Mouse (Mus musculus): Measurements from ENCODE around the gene Galns. TPM values are rescaled to one million over a fixed set of nuclear protein-coding genes. Genes with fewer than 3 reads are reported as not detected.

The Galns gene
- total and polyA plus RNA-seq, 3 experiments = 16.4 to 25.6 (median 25.6) TPM

- no peaks in the 10 kb centered on the region for H3K9me3 ChIP-seq (replicated peaks; ENCODE audit: low read length)
- H3K27me3 ChIP-seq (replicated peaks) = no peaks in the 10 kb centered on the region
- H3K36me3 ChIP-seq (replicated peaks in 1 of 2; ENCODE audit: control insufficient read depth in 1 of 2, insufficient read depth in 1 of 2, low read length in 1 of 2) = peaks cover 42 to 62% of the 10 kb centered on the region in 2 experiments
- DNase-seq (ENCODE audit: extremely low read depth) = no peak
- peaks cover 16 to 48% of the 10 kb centered on the region in 2 experiments for H3K4me1 ChIP-seq (ENCODE audit: control insufficient read depth in 1 of 2, insufficient read depth in 2 of 2)
- in situ Hi-C loops (cut with MboI; ENCODE audit: low pct_ligation_motif_present, low pct_unique_long_range_greater_than_20kb, low sequenced_read_pairs) = no loop called here
- no peak overlapping the region for H3K27ac ChIP-seq (ENCODE audit: insufficient read depth, low read depth)
- dilution Hi-C loops (cut with MboI; ENCODE audit: extremely low pct_ligation_motif_present, extremely low pct_unique_long_range_greater_than_20kb, low sequenced_read_pairs) = no loop called here
- peaks cover 30% of the 10 kb centered on the region for H3K79me2 ChIP-seq (replicated peaks; ENCODE audit: control insufficient read depth, extremely low read depth, insufficient read depth, poor library complexity, severe bottlenecking)
- no peak overlapping the region for H3K4me2 ChIP-seq (ENCODE audit: insufficient read depth, low read depth, poor library complexity, severe bottlenecking)
- no peak overlapping the region for H3K9ac ChIP-seq (ENCODE audit: insufficient read depth, low read depth)
- TF ChIP-seq NRF1 (IDR thresholded peaks at IDR 0.05; ENCODE audit: low read depth, low read length) = no peak
- no peak for TF ChIP-seq MXI1 (IDR thresholded peaks at IDR 0.05; ENCODE audit: low read depth, low read length)
- TF ChIP-seq IRF4 (IDR thresholded peaks at IDR 0.05; ENCODE audit: low read depth, low read length) = no peak
- no peak for TF ChIP-seq ETS1 (conservative IDR thresholded peaks at IDR 0.05; ENCODE audit: low read depth, low read length)
- TF ChIP-seq KAT2A (IDR thresholded peaks at IDR 0.05; ENCODE audit: insufficient replicate concordance, low read length) = no peak
- no peak for TF ChIP-seq PAX5 (IDR thresholded peaks at IDR 0.05; ENCODE audit: low read length)
- TF ChIP-seq MAFK (IDR thresholded peaks at IDR 0.05; ENCODE audit: insufficient replicate concordance, low read length) = no peak
- no peak for TF ChIP-seq SIN3A (IDR thresholded peaks at IDR 0.05; ENCODE audit: low read length)
- TF ChIP-seq USF1 (IDR thresholded peaks at IDR 0.05; ENCODE audit: low read depth, low read length) = no peak
- TF ChIP-seq RCOR1 (conservative IDR thresholded peaks at IDR 0.05; ENCODE audit: low read depth, low read length) = no peak
- TF ChIP-seq POLR2AphosphoS2 (IDR thresholded peaks at IDR 0.05; ENCODE audit: low read depth, low read length) = no peak
- no peak for TF ChIP-seq BHLHE40 (IDR thresholded peaks at IDR 0.05; ENCODE audit: low read depth, low read length)
- no peak for TF ChIP-seq E2F4 (IDR thresholded peaks at IDR 0.05; ENCODE audit: insufficient replicate concordance, low read depth, low read length)
- no peak for TF ChIP-seq TCF12 (IDR thresholded peaks at IDR 0.05; ENCODE audit: low read depth, low read length)
- TF ChIP-seq MYC (IDR thresholded peaks at IDR 0.05; ENCODE audit: low read depth, low read length) = no peak
- no peak for TF ChIP-seq CHD1 (IDR thresholded peaks at IDR 0.05; ENCODE audit: low read depth, low read length)
- no peak overlapping the region for H3K4me3 ChIP-seq (replicated peaks in 1 of 3; ENCODE audit: low read depth in 2 of 3, low read length in 2 of 3, poor library complexity in 1 of 3)
These were observed 39.5 kb downstream of the Galns start for GRCm38 (mm10) chr8:122571750-122572267.

GRCm38 (mm10) chr8:122571153-122571552 lies 40.1 kb downstream of the Galns start:
- Histone ChIP-seq H3K9me3 (replicated peaks; ENCODE audit: low read length) (no peaks in the 10 kb centered on the region), H3K27me3 (replicated peaks) (no peaks in the 10 kb centered on the region), H3K4me2 (ENCODE audit: insufficient read depth, low read depth, poor library complexity, severe bottlenecking) (no peak overlapping the region), H3K27ac (ENCODE audit: insufficient read depth, low read depth) (no peak overlapping the region), H3K79me2 (replicated peaks; ENCODE audit: control insufficient read depth, extremely low read depth, insufficient read depth, poor library complexity, severe bottlenecking) (peaks cover 27% of the 10 kb centered on the region), H3K9ac (ENCODE audit: insufficient read depth, low read depth) (no peak overlapping the region), H3K4me1 (ENCODE audit: control insufficient read depth in 1 of 2, insufficient read depth in 2 of 2) (peaks cover 16 to 54% of the 10 kb centered on the region in 2 experiments), H3K36me3 (replicated peaks in 1 of 2; ENCODE audit: control insufficient read depth in 1 of 2, insufficient read depth in 1 of 2, low read length in 1 of 2) (peaks cover 42 to 62% of the 10 kb centered on the region in 2 experiments), H3K4me3 (replicated peaks in 1 of 3; ENCODE audit: low read depth in 2 of 3, low read length in 2 of 3, poor library complexity in 1 of 3) (no peak overlapping the region)
- TF ChIP-seq POLR2A (IDR thresholded peaks at IDR 0.05; ENCODE audit: low read depth, low read length) (no peak), HCFC1 (IDR thresholded peaks at IDR 0.05; ENCODE audit: low read depth, low read length) (no peak), GABPA (IDR thresholded peaks at IDR 0.05; ENCODE audit: insufficient replicate concordance, low read depth, low read length) (no peak), ZKSCAN1 (IDR thresholded peaks at IDR 0.05; ENCODE audit: borderline replicate concordance, low read depth, low read length) (no peak), MEF2A (IDR thresholded peaks at IDR 0.05; ENCODE audit: borderline replicate concordance, low read depth, low read length) (no peak), TCF12 (IDR thresholded peaks at IDR 0.05; ENCODE audit: low read depth, low read length) (no peak), UBTF (IDR thresholded peaks at IDR 0.05; ENCODE audit: low read depth, low read length) (no peak)
- DNase-seq (ENCODE audit: extremely low read depth) = no peak
- dilution Hi-C loops (cut with MboI; ENCODE audit: extremely low pct_ligation_motif_present, extremely low pct_unique_long_range_greater_than_20kb, low sequenced_read_pairs) = no loop called here
- in situ Hi-C loops (cut with MboI; ENCODE audit: low pct_ligation_motif_present, low pct_unique_long_range_greater_than_20kb, low sequenced_read_pairs) = no loop called here
